Mouse (Mus musculus) small intestine, adult 2 months (tissue): ENCODE results near the gene Repin1.

Source experiments
- CTCF ChIP-seq: fragments of 200-500 bp; IDR thresholded peaks from 2 replicates; pipeline ENCODE4 v1.5.1; 2012; ENCODE audit warnings: low read depth, mild to moderate bottlenecking, control low read depth, inconsistent platforms, low read length, moderate library complexity, mixed read lengths; ENCODE audit not compliant: insufficient replicate concordance, insufficient read length; ENCODE audit errors: extremely low read depth
- POLR2A ChIP-seq: fragments of 200-500 bp; IDR thresholded peaks from 2 replicates; pipeline ENCODE4 v1.6.1; 2012; ENCODE audit warnings: low read depth, mild to moderate bottlenecking, control low read depth, inconsistent platforms, low read length, moderate library complexity

GRCm38 (mm10) chr6:48636515-48636914 lies 42.8 kb downstream of the Repin1 start:
- TF ChIP-seq POLR2A: no peak
- no peak for TF ChIP-seq CTCF
